Comparison of ENCODE assay signal across 22 mouse cellular contexts in the genomic region with DNA sequence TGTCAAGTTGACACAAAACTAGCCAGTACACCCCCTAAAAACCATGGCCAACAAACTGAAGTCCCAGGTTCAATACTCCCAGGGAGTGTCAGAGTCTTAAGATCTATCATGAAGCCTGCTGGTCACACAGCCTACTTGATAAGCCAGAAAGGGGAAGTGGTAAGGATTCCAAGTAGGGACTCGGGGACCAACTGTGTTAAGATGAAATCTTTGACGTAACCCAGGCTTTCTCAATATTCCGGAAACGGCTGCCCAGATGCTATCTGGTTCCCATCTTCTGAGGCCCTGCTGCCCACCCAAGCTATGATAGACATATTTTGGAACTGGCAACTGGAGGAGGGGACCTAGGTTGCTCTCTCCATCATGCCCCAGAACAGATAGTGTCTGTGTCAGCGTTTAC. TPM values are rescaled to one million over a fixed set of nuclear protein-coding genes. Genes with fewer than 3 reads are reported as not detected.
DNase-seq lines count a peak whose midpoint lies in the region; ATAC-seq and TF ChIP-seq lines count a peak whose summit lies in the region.
"Had no signal": no experiment of that assay in that cellular context is flagged by ENCODE, and none has a peak within 500 bp of the region (broad histone marks: within the 10 kb centered on the region; RNA-seq: fewer than 3 reads in every experiment).

No protein-coding gene starts in this region.

- DNase-seq in lung, postnatal 36 days: peak; percentile 43
- DNase-seq in lung, adult 18-20 months: no peak
- DNase-seq in G1E (ENCODE audit: low spot score): peak; percentile 73
- no peak for DNase-seq in gastrocnemius, postnatal 36 days
- no peak for DNase-seq in layer of hippocampus, adult 8-10 months (ENCODE audit: low spot score in 2 of 2)
- DNase-seq: adrenal gland, postnatal 14 days; cerebellum, adult 18-20 months; cerebellum, postnatal 36 days; gastrocnemius, postnatal 25 days; heart, postnatal 10 days; kidney, adult 8-10 months had no signal

- H3K36me3 ChIP-seq in G1E (replicated peaks): no peaks in the 10 kb centered on the region
- H3K36me3 ChIP-seq: liver, embryonic 12.5 days; lung, embryonic 15.5 days; midbrain, embryonic 15.5 days; neural tube, embryonic 15.5 days had no signal

- intact Hi-C loops in gastrocnemius, postnatal 36 days (cut with DNase I): no loop called here

- ATAC-seq in G1E (ENCODE audit: extremely low read depth, insufficient number of reproducible peaks, low FRiP score, poor library complexity, severe bottlenecking): peak; percentile 86
- ATAC-seq in common myeloid progenitor, adult 5-6 weeks (replicated peaks; ENCODE audit: low read depth, poor library complexity, severe bottlenecking): peak; percentile 87
- ATAC-seq in monocyte, adult 5-6 weeks (replicated peaks; ENCODE audit: insufficient number of reproducible peaks, low FRiP score, low TSS enrichment, poor library complexity, severe bottlenecking): peak; percentile 71
- ATAC-seq: activated CD4-positive, CD25-positive, alpha-beta regulatory T cell, adult 4 months; forebrain, embryonic 13.5 days; liver, embryonic 12.5 days; midbrain, embryonic 15.5 days had no signal

- H3K4me1 ChIP-seq in G1E (ENCODE audit: insufficient read depth, low read depth, low read length): peaks cover 53% of the 10 kb centered on the region
- H3K4me1 ChIP-seq: forebrain, embryonic 13.5 days; lung, embryonic 15.5 days; midbrain, embryonic 15.5 days; neural tube, embryonic 15.5 days had no signal

- peaks cover 3% of the 10 kb centered on the region; the same call in 1 of the 2 replicates for H3K27me3 ChIP-seq in G1E (ENCODE audit: insufficient read depth, low read length)
- H3K27me3 ChIP-seq: forebrain, embryonic 13.5 days; liver, embryonic 12.5 days; lung, embryonic 15.5 days; midbrain, embryonic 15.5 days; neural tube, embryonic 15.5 days had no signal

- TF ChIP-seq CTCF in G1E (IDR thresholded peaks at IDR 0.05; ENCODE audit: low read depth, low read length): no peak

- H3K4me3 ChIP-seq in G1E (ENCODE audit: low read depth, low read length): no peak overlapping the region; the same call in 1 of the 2 replicates
- H3K4me3 ChIP-seq: forebrain, embryonic 13.5 days; liver, embryonic 12.5 days; lung, embryonic 15.5 days; midbrain, embryonic 15.5 days; neural tube, embryonic 15.5 days had no signal

- no peaks in the 10 kb centered on the region for H3K9me3 ChIP-seq in G1E (replicated peaks)
- H3K9me3 ChIP-seq: forebrain, embryonic 13.5 days; liver, embryonic 12.5 days; lung, embryonic 15.5 days; midbrain, embryonic 15.5 days; neural tube, embryonic 15.5 days had no signal

RNA-seq across cellular contexts. Expression of gene Rab44, which starts 2.6 kb away (rescaled TPM):
- 20.5 and 23.0 TPM in 2 replicates for total RNA-seq in G1E (2014; fragmentation: Nextera tagmentation)
- total RNA-seq in G1E (2017): 67.8 and 72.8 TPM in 2 replicates
- 11.6 and 13.3 TPM in 2 replicates for polyA plus RNA-seq in G1E (2012)
- total RNA-seq in common myeloid progenitor, adult 5-6 weeks (2017): 147 and 213 TPM in 2 replicates
- 19.9 to 98.4 TPM (median 83.3 TPM) in 3 replicates for total RNA-seq in monocyte, adult 5-6 weeks (2017)
- under 1 TPM; 0.44 to 0.59 TPM for total RNA-seq in gastrocnemius, postnatal 36 days (2021)
- under 1 TPM in 2 of 4 experiments, not detected in 2; 0.16 to 0.30 TPM for total RNA-seq in layer of hippocampus, adult 8-10 months (2022)
- polyA plus RNA-seq: activated CD4-positive, CD25-positive, alpha-beta regulatory T cell, adult 4 months; forebrain, embryonic 13.5 days; heart, embryonic 11.5 days; hindbrain, embryonic 14.5 days; limb, embryonic 11.5 days; midbrain, embryonic 15.5 days had no signal

RNA-seq across cellular contexts. Expression of gene Cdkn1a, which starts 20.6 kb away (rescaled TPM):
- 224 and 234 TPM in 2 replicates for total RNA-seq in G1E (2014; fragmentation: Nextera tagmentation)
- total RNA-seq in G1E (2017): 18.9 and 21.4 TPM in 2 replicates
- 123 and 145 TPM in 2 replicates for polyA plus RNA-seq in G1E (2012)
- 3.7 and 7.9 TPM in 2 replicates for total RNA-seq in common myeloid progenitor, adult 5-6 weeks (2017)
- 10.7 to 29.2 TPM (median 15.7 TPM) in 3 replicates for total RNA-seq in monocyte, adult 5-6 weeks (2017)
- 10 to 100 TPM; 17.6 to 27.2 TPM for total RNA-seq in gastrocnemius, postnatal 36 days (2021)
- total RNA-seq in layer of hippocampus, adult 8-10 months (2022): 10 to 100 TPM in 1 of 4 experiments, 1 to 10 TPM in 3; 7.0 to 12.5 (median 8.8) TPM

Comparison
In these comparisons a context has a peak if more than half of its experiments do, and no peak if none do; other contexts are left out.
1. DNase-seq: peak in lung, postnatal 36 days (single experiment) and G1E (single experiment); none in lung, adult 18-20 months (0 of 2), gastrocnemius, postnatal 36 days (0 of 2) and layer of hippocampus, adult 8-10 months (0 of 2).
2. RNA of gene Rab44, which starts 2.6 kb away (total RNA-seq): 147 to 213 TPM in common myeloid progenitor, adult 5-6 weeks, 19.9 to 98.4 TPM in monocyte, adult 5-6 weeks and 20.5 to 72.8 TPM in G1E; 0.44 to 0.59 TPM in gastrocnemius, postnatal 36 days and 0.16 to 0.30 TPM in layer of hippocampus, adult 8-10 months; every median in the first group is over 10 times any median in the second.
3. Peak in every context shown above with its lines, with median percentiles within 50 percentile points of each other: ATAC-seq.